Mouse (Mus musculus): Measurements from ENCODE around the gene Hint2. TPM values are rescaled to one million over a fixed set of nuclear protein-coding genes. Genes with fewer than 3 reads are reported as not detected.

Gene Hint2
- total RNA-seq, 4 experiments from 2014 or later, result 46.4 to 48.6 (median 47.3) TPM

DNA sequence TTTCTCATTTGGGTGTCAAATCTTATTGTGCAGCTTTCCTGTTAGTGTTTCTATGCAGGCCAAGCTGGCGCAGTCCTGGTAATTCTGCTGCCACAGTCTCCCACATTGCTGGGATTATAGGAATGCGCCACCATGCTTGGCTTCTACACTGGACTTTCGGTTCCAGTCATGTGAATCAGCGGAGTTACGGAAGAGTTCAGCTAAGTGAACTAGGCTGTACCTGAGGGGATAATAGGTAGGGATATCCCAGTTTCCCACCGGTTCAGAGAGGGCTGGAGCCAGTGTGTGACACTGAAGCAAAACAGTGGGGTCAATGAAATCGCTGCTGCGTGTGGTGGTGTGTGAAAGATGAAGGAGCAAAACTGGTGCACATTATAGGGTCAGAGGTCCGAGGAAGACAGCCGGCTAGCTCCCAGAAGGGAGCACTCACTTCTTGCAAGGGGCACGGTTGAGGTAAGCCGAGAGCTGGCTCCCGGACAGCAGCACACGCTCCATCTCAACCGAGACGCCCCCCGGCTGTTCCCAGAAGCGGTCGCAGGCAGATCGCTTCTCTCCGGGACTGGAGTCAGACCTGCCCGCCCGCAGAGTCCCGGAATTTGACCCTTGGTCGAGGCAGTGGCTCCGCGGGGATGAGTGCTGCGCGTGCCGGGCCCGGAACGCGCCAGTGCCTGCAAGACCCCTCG lies 469 bp downstream of the Hint2 start:
- DNase-seq (ENCODE audit: low spot score in 2 of 2), result no peak

- DNase-seq (ENCODE audit: low spot score in 2 of 2), result no peak
Observed at GRCm38 (mm10) chr4:43653161-43654015, 2.9 kb downstream of the Hint2 start, which contains the start of gene Spag8. Gene Spag8 (minus strand): TSS chr4:43653594.

DNA sequence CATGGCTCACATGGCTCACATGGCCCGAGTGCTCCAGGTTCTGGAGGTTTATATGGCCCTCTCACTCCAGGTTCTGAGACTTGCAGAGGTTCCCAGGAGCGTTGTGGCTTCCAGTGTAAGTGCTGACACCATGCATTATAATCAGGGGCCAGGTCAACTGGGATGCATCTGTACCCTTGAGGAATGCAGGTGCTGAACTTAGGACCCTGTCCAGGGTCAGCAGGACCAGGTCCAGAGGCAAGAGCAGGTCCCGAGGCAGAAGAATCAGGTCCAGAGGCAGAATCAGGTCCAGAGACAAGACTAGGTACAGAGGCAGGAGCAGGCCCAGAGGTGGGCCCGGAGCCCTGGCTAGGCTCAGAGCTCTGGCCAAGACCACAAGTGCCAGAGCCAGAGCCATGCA lies 3.5 kb downstream of the Hint2 start:
- no peak for DNase-seq (ENCODE audit: low spot score in 2 of 2)

- no peak for DNase-seq (ENCODE audit: low spot score in 2 of 2)
Observed at GRCm38 (mm10) chr4:43649783-43650182, 6.5 kb downstream of the Hint2 start.

GRCm38 (mm10) chr4:43640491-43640890 lies 15.8 kb downstream of the Hint2 start:
- no peak for DNase-seq (ENCODE audit: low spot score in 2 of 2)

- peak in 1 of 2 experiments; percentile 1 for DNase-seq (ENCODE audit: low spot score in 2 of 2)
Observed at GRCm38 (mm10) chr4:43640076-43640475, 16.2 kb downstream of the Hint2 start.

DNA sequence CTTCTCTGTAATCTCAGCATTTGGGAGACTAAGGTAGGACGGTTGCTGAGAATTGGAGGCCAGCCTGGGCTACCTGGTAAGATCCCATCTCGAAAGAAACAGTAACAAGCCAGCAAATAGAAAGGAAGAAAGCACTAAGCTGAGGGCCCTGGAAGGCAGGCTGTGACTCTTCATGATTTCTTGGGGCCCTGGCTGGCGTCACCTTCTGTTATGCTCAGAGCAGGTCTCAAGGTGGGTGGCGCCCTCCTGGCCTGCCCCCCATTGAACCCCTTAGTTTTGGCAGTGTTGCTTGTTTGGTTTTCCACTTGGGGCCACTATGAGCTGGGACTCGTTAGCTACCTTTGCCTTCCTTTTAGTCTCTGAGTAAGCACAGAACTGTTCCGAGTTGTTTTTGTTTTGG lies 19.5 kb downstream of the Hint2 start:
- peak in 1 of 2 experiments; percentile 1 for DNase-seq (ENCODE audit: low spot score in 2 of 2)

DNA sequence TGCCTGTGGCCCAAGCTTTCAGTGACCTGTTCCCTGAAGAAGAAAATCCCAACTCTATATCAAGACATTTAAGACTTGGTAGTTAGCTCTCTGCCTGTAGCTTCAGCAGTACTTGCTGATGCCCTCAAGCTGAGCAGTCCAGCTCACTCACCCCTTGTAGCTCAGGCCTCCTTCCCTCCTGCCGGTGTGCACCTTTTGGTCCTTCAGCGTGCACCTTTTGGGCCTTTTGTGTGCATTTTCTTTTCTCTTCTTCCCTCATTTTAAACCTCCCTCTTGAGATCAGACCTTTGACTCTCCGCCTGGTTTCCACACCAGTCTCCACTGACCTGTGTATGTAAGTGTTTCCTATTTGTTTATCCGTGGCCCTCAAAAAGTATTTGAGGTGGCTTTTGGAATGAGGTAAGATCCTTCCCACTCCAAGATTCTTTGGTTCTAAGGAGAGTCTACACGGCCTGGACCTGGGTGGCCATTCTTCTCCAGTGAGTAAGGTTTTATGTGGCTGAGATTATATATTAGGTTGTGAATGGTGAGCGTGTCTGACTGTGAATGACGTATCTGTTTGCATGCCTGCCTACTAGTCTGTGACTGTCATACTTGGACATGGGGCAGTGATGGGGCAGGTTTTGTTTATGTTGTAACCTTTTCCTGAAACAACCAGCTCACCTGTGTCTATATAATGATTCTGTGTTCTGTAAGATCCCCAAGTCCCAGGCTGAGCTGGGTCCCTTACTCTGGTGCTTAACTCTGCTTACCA lies 21.5 kb downstream of the Hint2 start:
- peak in 1 of 2 experiments; percentile 0 for DNase-seq (ENCODE audit: low spot score in 2 of 2)

DNA sequence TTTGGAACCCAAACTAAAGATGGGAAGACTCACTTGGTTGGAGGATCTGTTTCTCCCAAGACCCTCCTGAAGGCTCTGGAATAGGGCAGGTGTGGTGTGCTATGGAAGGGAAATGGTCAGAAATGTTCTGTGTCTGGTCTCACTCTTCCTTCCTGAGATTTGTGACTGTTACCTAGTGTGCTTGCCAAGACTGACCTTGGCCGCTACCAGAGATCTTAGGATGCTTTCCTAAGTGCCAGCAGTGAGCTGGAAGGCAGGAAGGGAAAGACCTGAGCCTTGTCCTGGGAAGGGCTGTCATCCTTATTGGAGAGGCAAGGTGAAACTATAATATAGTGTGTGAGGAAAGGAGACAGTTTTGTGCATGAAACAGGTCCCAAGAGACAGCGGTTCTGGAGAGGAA lies 22.5 kb downstream of the Hint2 start:
- DNase-seq (ENCODE audit: low spot score in 2 of 2), result no peak

GRCm38 (mm10) chr4:43633296-43633695 lies 23.0 kb downstream of the Hint2 start:
- DNase-seq (ENCODE audit: low spot score in 2 of 2), result no peak

- DNase-seq (ENCODE audit: low spot score in 2 of 2), result no peak
Observed at GRCm38 (mm10) chr4:43631956-43632920, 24.0 kb downstream of the Hint2 start.

DNA sequence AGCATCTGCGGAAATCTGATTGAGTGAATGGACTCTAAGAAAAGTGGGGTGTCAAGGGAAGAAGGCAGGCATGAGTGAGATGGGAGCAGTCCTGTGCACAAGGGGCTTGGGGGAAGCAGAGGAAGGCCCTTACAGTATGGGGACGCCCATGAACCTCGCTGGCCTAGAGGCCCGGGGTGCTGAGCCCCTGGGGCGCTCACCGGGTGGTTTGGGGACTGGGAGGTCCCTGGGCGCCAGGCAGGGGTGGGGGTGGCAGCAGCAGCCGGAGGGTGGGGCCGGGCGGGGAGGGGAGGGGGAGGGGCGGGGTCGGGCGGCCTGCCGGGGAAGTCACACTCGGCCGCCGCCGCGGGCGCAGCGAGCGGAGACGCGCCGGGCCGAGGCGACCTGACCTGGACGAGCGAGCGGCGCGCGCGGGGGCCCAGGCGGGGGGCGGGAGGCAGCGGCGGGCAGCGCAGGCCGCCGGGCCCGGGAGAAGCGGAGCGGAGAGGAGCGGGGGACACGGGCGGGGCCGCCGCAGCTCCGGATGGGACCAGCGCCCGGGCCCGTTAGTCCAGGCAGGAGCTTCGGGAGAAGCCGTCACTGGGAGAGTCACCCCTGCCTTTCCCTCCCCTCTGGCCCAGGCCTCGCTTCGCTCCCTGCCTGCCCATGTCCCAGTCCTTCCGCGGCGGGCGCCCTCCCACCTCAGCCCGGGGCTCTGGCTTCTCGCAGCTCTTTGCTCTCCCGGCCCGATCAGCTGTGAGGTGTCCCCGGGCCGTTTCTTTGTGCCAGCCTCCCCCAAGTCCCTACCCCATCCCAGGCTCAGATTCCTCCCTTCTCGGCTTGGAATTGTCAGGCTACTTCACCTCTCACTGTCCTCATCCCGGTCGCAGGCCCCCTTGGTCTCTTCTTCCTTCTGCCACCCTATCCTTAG lies 25.0 kb downstream of the Hint2 start, which contains the start of gene Npr2:
TSS of gene Npr2 (plus strand) at position 890 of the 910 bp plus-strand sequence.
- peak in 1 of 2 experiments; percentile 45 for DNase-seq (ENCODE audit: low spot score in 2 of 2)

DNA sequence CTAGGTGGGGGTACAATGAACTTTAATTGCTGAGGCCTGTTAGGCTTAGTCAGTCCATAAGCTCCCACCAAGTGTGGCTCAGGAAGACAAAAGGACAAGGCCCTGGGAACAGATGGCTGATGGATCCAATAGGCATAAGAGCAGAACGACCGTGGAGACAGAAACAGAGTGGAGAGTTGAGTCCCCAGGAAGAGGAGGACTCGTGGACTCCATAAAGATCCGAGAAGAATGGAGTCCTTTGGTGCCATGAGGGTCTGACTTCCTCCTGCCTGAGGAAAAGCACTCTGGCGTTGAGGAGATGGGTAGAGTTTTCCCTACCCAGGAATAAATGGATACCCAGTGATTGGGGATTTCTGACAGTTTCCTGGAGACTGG lies 25.6 kb downstream of the Hint2 start:
- DNase-seq (ENCODE audit: low spot score in 2 of 2), result no peak

DNA sequence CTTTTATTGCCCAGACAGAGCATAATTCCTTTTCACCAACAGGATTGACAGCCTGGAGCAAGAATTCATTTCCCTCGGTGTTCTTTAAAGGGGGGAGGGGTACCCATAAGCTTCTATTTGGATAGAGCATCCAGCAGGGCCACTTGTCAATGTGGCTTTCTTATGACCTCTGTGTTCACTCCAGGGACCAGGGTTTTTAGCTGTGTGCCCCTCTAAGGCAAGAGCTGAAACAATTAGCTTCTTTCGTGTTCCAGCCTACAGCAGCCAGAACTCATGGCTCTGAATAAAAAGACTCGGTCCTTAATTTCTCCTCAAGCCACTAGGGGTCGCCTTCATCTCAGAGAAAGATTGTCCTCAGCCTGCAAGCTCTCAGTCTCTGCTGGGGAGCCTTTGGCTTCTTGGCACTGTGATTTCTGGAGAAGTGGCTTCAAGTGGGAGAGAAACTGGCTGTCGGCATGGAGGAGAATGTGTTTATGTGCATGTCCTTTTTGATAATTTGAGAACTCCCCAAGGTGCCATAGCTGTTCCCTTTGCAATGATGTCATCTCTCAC lies 26.2 kb downstream of the Hint2 start:
- peak; percentile 67 to 70 for DNase-seq (ENCODE audit: low spot score in 2 of 2)

- DNase-seq (ENCODE audit: low spot score in 2 of 2), result no peak
Observed at GRCm38 (mm10) chr4:43629106-43629817, 27.0 kb downstream of the Hint2 start.

DNA sequence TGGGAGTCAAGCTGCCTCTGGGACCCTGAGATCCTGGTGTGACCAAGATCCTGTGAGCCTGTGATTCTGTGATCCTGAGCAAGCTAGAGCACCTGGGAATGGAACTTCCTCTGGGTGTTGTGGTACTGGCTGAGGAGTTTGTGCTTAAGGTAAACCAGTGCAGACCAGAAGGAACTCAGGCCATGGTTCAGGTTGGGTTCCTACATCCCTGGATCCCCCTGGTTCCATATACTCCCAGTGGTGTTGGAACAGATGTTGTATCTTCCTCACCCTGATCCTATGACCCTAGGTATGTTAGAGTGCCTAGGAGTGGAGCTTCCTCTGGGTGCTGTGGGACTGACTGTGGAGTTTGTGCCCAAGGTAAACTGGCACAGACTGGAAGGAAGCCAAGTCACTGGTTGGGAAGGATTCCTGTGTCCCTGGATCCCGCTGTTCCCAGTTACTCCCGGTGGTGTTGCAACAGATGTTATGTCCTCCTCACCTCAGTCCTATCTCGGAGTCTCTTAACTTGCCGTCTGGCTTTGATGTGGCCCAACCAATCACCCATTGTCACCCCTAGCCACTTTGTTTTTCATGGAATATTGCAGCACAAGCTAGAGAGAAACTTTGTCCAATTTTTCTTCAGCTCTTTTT lies 36.0 kb downstream of the Hint2 start:
- DNase-seq (ENCODE audit: low spot score in 2 of 2), result no peak

GRCm38 (mm10) chr4:43613060-43613730 lies 43.1 kb downstream of the Hint2 start:
- no peak for DNase-seq (ENCODE audit: low spot score in 2 of 2)

DNA sequence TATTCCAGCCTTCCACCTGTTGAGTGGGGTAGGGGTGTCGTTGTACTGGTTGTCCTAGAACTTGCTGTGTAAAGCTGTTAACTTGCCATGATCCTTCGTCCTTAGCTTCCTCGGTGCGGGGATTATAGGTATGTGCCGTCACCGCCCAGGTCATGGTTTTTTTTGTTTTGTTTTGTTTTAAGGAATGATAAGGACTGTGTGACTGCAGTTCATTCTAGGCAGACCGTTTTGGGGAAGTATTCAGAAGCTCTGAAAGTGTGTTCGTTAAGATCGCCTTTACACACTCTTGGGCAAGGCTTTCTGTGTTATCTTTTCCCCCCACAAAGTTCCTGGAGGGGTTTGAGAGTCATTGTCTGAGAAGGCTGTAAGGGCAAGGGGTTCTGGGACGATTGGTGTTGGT lies 43.7 kb downstream of the Hint2 start:
- DNase-seq (ENCODE audit: low spot score in 2 of 2), result no peak

All from gastrocnemius, adult 8-10 months (tissue).